Mouse (Mus musculus) liver, postnatal 0 days (tissue): ENCODE data around the gene Olfr12.

Source experiments
- CTCF ChIP-seq: sonication (generic); IDR thresholded peaks from 2 replicates; pipeline ENCODE4 v1.5.1; 2016; ENCODE audit warnings: antibody characterized with exemption, low read depth
- EP300 ChIP-seq: IDR thresholded peaks from 2 replicates; pipeline ENCODE4 v1.6.1; 2016; ENCODE audit warnings: antibody characterized with exemption, low read depth, mild to moderate bottlenecking

- TF ChIP-seq CTCF (no peak), EP300 (no peak)
Observed at GRCm38 (mm10) chr1:92637501-92638172, 20.0 kb downstream of the Olfr12 start.
